Comparison of ENCODE assay signal across 20 mouse cellular contexts in the genomic region with DNA sequence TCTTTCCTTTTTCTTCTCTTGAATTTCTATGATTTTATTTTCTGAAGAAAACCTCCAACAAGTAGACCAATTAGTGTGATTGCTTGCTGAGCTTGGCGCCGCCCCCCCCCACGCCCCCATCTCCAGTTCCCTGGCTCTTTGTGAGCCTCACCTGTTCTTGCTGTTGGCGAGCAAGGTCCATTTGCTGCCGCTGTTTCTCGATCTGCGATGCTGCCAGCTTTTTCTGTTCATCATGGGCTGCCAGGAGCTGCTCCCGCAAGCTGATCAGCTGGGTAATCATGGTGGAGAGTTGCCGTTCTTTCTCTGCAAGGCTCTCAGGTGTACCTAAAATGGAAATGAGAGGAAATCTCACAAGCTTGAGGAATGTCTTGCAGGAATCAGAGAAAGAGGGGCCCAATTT.
"Had no signal": no experiment of that assay in that cellular context is flagged by ENCODE, and none has a peak within 500 bp of the region (broad histone marks: within the 10 kb centered on the region; RNA-seq: fewer than 3 reads in every experiment).

No protein-coding gene starts in this region.

- H3K4me1 ChIP-seq: liver, embryonic 13.5 days had no signal

- H3K9ac ChIP-seq: liver, embryonic 13.5 days; lung, embryonic 14.5 days; midbrain, embryonic 12.5 days; midbrain, embryonic 15.5 days; neural tube, embryonic 12.5 days; neural tube, embryonic 15.5 days had no signal

- H3K27ac ChIP-seq: kidney, postnatal 0 days; layer of hippocampus, adult 2 months; left cerebral cortex, adult 2 months; liver, embryonic 13.5 days; macrophage; midbrain, embryonic 12.5 days; midbrain, embryonic 15.5 days; neural tube, embryonic 12.5 days; neural tube, embryonic 15.5 days; stomach, postnatal 0 days had no signal

- DNase-seq: kidney, adult 9 months; layer of hippocampus, adult 9-11 months; liver, embryonic 13.5 days; lung, embryonic 14.5 days; right cerebral cortex, adult 18-20 months; right cerebral cortex, postnatal 14 days; right cerebral cortex, postnatal 4 days; thymus, adult 2 months; thymus, postnatal 14 days; thymus, postnatal 4 days had no signal

- H3K4me3 ChIP-seq: layer of hippocampus, adult 2 months; left cerebral cortex, adult 2 months; liver, embryonic 13.5 days; midbrain, embryonic 12.5 days; midbrain, embryonic 15.5 days; neural tube, embryonic 12.5 days; neural tube, embryonic 15.5 days had no signal

- H3K27me3 ChIP-seq: liver, embryonic 13.5 days; midbrain, embryonic 12.5 days; midbrain, embryonic 15.5 days; neural tube, embryonic 12.5 days had no signal

- ATAC-seq: lung, postnatal 0 days; midbrain, embryonic 15.5 days had no signal

- H3K36me3 ChIP-seq: midbrain, embryonic 12.5 days; midbrain, embryonic 15.5 days; neural tube, embryonic 12.5 days; neural tube, embryonic 15.5 days had no signal

- H3K4me2 ChIP-seq: liver, embryonic 13.5 days; lung, embryonic 14.5 days; midbrain, embryonic 12.5 days; midbrain, embryonic 15.5 days; neural tube, embryonic 12.5 days; neural tube, embryonic 15.5 days had no signal

- H3K9me3 ChIP-seq: liver, embryonic 13.5 days; midbrain, embryonic 12.5 days; midbrain, embryonic 15.5 days; neural tube, embryonic 12.5 days; neural tube, embryonic 15.5 days had no signal
